8 mouse cellular contexts compared by ENCODE assay signal in the genomic region with DNA sequence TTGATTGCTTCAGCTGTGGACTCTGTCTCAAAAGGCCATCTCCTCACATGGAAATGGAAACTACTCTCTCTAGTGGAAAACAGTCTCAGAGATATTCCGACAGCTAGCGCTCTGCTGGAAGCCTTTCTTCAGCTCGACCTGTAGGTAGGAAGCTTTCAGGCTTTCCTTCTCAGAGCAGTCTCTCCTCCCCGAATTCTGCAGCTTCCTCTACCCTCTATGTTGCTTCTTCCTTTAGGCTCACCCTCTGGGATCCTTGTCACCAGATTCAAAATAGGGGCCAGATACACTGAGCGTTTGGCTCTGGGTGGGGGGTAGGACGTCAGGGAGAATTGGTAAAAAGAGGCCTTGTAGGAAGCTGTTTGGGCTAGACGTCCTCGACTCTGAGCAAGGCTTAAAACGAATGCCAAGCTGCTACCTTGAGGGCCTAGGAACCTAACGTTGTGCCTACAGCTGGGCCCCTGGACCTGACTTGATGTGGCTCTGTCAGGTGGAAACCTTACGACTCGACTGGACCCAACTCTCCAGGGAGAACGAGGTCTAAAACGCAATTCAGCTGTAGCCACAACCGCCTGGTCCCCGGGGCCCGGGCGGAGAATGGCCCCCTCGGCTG. TPM values are rescaled to one million over a fixed set of nuclear protein-coding genes. Genes with fewer than 3 reads are reported as not detected.
DNase-seq lines count a peak whose midpoint lies in the region; ATAC-seq lines count a peak whose summit lies in the region.

No protein-coding gene starts in this region.

- ATAC-seq in hindbrain, embryonic 12.5 days (ENCODE audit: low FRiP score), result peak; percentile 18
- ATAC-seq in midbrain, embryonic 14.5 days (ENCODE audit: low FRiP score, low TSS enrichment), result peak; percentile 1; the same call in 1 of the 2 replicates
- no peak for ATAC-seq in inflammation-experienced regulatory T-cells, adult 6 months

- 2% methylated on average over 19 of the region's 19 CpGs for WGBS in heart, embryonic 10.5 days
- 2% methylated on average over 19 of the region's 19 CpGs for WGBS in hindbrain, embryonic 12.5 days
- 2% methylated on average over 19 of the region's 19 CpGs for WGBS in midbrain, embryonic 14.5 days

- no peaks in the 10 kb centered on the region for H3K36me3 ChIP-seq in heart, embryonic 10.5 days
- H3K36me3 ChIP-seq in hindbrain, embryonic 12.5 days, result no peaks in the 10 kb centered on the region
- H3K36me3 ChIP-seq in midbrain, embryonic 14.5 days (ENCODE audit: control insufficient read depth, insufficient read depth, low read length), result no peaks in the 10 kb centered on the region

- peak; percentile 77 for DNase-seq in heart, embryonic 10.5 days (ENCODE audit: low spot score)
- DNase-seq in heart, postnatal 36 days, result no peak
- peak; percentile 27 to 53 for DNase-seq in right cerebral cortex, adult 2 months (ENCODE audit: low spot score in 2 of 2)
- DNase-seq in right cerebral cortex, postnatal 4 days, result no peak
- peak; percentile 69 for DNase-seq in midbrain, embryonic 14.5 days
- DNase-seq in kidney, adult 18-20 months, result no peak

- peak overlapping the region; percentile 92 for H3K27ac ChIP-seq in heart, embryonic 10.5 days
- H3K27ac ChIP-seq in hindbrain, embryonic 12.5 days, result peak overlapping the region; percentile 91
- H3K27ac ChIP-seq in midbrain, embryonic 14.5 days (replicated peaks; ENCODE audit: low read depth, low read length), result peak overlapping the region; percentile 92

- peaks cover 17% of the 10 kb centered on the region; the same call in 1 of the 2 replicates for H3K4me1 ChIP-seq in heart, embryonic 10.5 days
- H3K4me1 ChIP-seq in hindbrain, embryonic 12.5 days, result peaks cover 9% of the 10 kb centered on the region
- H3K4me1 ChIP-seq in midbrain, embryonic 14.5 days (ENCODE audit: control insufficient read depth, insufficient read depth, low read length), result peaks cover 10% of the 10 kb centered on the region; the same call in 1 of the 2 replicates

- intact Hi-C loops in heart, postnatal 36 days (cut with DNase I), result no loop called here

- H3K4me3 ChIP-seq in heart, embryonic 10.5 days, result peak overlapping the region; percentile 79
- peak overlapping the region; percentile 70 for H3K4me3 ChIP-seq in hindbrain, embryonic 12.5 days
- peak overlapping the region; percentile 75 for H3K4me3 ChIP-seq in midbrain, embryonic 14.5 days (replicated peaks; ENCODE audit: low read depth, low read length)

- H3K9ac ChIP-seq in hindbrain, embryonic 12.5 days, result peak overlapping the region; percentile 83
- H3K9ac ChIP-seq in midbrain, embryonic 14.5 days (replicated peaks; ENCODE audit: low read length), result peak overlapping the region; percentile 93

- no peaks in the 10 kb centered on the region for H3K9me3 ChIP-seq in heart, embryonic 10.5 days
- H3K9me3 ChIP-seq in hindbrain, embryonic 12.5 days (replicated peaks), result no peaks in the 10 kb centered on the region
- no peaks in the 10 kb centered on the region for H3K9me3 ChIP-seq in midbrain, embryonic 14.5 days (ENCODE audit: control insufficient read depth, low read length)

- H3K27me3 ChIP-seq in heart, embryonic 10.5 days (ENCODE audit: insufficient read depth, poor library complexity, severe bottlenecking), result peaks cover 52% of the 10 kb centered on the region
- H3K27me3 ChIP-seq in hindbrain, embryonic 12.5 days, result peaks cover 19% of the 10 kb centered on the region
- no peaks in the 10 kb centered on the region for H3K27me3 ChIP-seq in midbrain, embryonic 14.5 days (ENCODE audit: control insufficient read depth, insufficient read depth, low read length)

- peak overlapping the region; percentile 76 for H3K4me2 ChIP-seq in hindbrain, embryonic 12.5 days (replicated peaks)
- H3K4me2 ChIP-seq in midbrain, embryonic 14.5 days (ENCODE audit: low read length), result peak overlapping the region; percentile 88

RNA-seq across cellular contexts. Expression of a gene that starts 1.1 kb away (rescaled TPM):
- 0.52 and 1.6 TPM in 2 replicates for polyA plus RNA-seq in heart, embryonic 10.5 days (2016; fragmentation: Nextera tagmentation; extraction: Ambion mirVana)
- under 1 TPM; 0.08 to 0.14 TPM for total RNA-seq in heart, postnatal 36 days (2021)
- 40.6 and 50.6 TPM in 2 replicates for polyA plus RNA-seq in hindbrain, embryonic 12.5 days (2016; fragmentation: Nextera tagmentation; extraction: Ambion mirVana)
- 75.5 and 80.8 TPM in 2 replicates for polyA plus RNA-seq in midbrain, embryonic 14.5 days (2014; fragmentation: Nextera tagmentation; extraction: Ambion mirVana)
- not detected for polyA plus RNA-seq in inflammation-experienced regulatory T-cells, adult 6 months (2017; shearing (Covaris generic))

Comparison
In these comparisons a context has a peak if more than half of its experiments do, and no peak if none do; other contexts are left out.
1. DNase-seq: peak in heart, embryonic 10.5 days (single experiment), right cerebral cortex, adult 2 months (2 of 2) and midbrain, embryonic 14.5 days (single experiment); none in heart, postnatal 36 days (0 of 2), right cerebral cortex, postnatal 4 days (single experiment) and kidney, adult 18-20 months (single experiment).
2. RNA of a gene that starts 1.1 kb away (polyA plus RNA-seq): 75.5 to 80.8 TPM in midbrain, embryonic 14.5 days and 40.6 to 50.6 TPM in hindbrain, embryonic 12.5 days; 0.52 to 1.6 TPM in heart, embryonic 10.5 days and not detected in inflammation-experienced regulatory T-cells, adult 6 months; every median in the first group is over 10 times any median in the second.
3. Peak in every context shown above with its lines, with median percentiles within 50 percentile points of each other: H3K27ac ChIP-seq and H3K4me3 ChIP-seq.